Mouse (Mus musculus): ENCODE measurements around the gene Olfr287. TPM values are rescaled to one million over a fixed set of nuclear protein-coding genes. Genes with fewer than 3 reads are reported as not detected.

Olfr287 gene
- polyA plus RNA-seq (2012) = not detected in 2 replicates

DNA sequence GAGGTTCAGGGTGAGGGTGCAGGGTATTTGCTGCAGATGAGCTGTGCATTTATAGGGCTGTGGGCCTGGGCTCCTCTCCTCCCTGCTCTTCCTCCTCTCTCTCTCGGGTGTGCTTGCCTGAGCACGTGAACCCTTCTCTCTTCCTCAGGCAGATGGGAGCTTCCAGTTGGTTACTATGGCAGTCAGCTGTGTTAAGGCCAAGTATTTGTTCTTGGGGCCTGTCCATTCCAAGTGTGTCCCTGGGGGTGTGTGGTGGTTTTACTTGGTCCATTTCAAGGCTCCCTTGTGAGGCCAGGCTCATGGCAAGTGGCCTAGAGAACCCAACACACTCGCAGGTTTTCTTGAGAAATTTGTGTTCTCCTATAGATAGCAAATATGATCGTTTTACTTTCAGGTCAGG lies at the start of gene Olfr287, which contains the start of gene Gm44579:
Gene Olfr287, minus strand, starts transcription at position 180 of the 400 bp plus-strand sequence.
Gene Gm44579, minus strand, starts transcription at position 101 of the 400 bp plus-strand sequence.
- TF ChIP-seq GATA1 (IDR thresholded peaks at IDR 0.05; ENCODE audit: low read length) = no peak

GRCm38 (mm10) chr15:98257776-98258175 lies 36.9 kb upstream of the Olfr287 start:
- TF ChIP-seq GATA1 (IDR thresholded peaks at IDR 0.05; ENCODE audit: low read length) = no peak

GRCm38 (mm10) chr15:98257193-98257592 lies 36.3 kb upstream of the Olfr287 start, which contains the start of gene H1fnt:
H1fnt (minus strand) TSS chr15:98257293.
- TF ChIP-seq GATA1 (IDR thresholded peaks at IDR 0.05; ENCODE audit: low read length) = no peak

- no peak for TF ChIP-seq GATA1 (IDR thresholded peaks at IDR 0.05; ENCODE audit: low read length)
Observed at GRCm38 (mm10) chr15:98256271-98256670, 35.4 kb upstream of the Olfr287 start.

GRCm38 (mm10) chr15:98235442-98235841 lies 14.6 kb upstream of the Olfr287 start:
- no peak for TF ChIP-seq GATA1 (IDR thresholded peaks at IDR 0.05; ENCODE audit: low read length)

DNA sequence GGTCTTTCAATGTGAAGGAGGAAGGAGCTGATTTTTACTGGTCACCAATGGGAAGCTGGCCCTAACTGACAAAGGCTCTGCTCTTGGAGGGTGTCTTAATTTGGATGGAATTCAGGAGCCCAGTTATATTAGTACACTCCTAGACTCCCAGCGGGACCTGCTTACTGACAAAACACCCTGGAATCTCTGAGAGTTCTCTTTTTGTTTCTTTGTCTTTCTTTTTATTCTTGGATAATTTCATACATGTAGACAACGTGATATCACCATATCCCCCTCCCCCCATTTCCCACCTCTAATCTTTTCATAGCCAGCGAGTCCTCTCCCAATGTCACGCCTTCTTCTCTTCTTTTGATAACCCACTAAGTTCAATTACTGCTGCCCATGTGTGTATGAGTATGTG lies 13.5 kb upstream of the Olfr287 start, which contains the start of gene Olfr286:
Gene Olfr286, minus strand, starts transcription at position 101 of the 400 bp plus-strand sequence.
- TF ChIP-seq GATA1 (IDR thresholded peaks at IDR 0.05; ENCODE audit: low read length) = no peak

- no peak for TF ChIP-seq GATA1 (IDR thresholded peaks at IDR 0.05; ENCODE audit: low read length)
Observed at GRCm38 (mm10) chr15:98226096-98226495, 5.2 kb upstream of the Olfr287 start.

GRCm38 (mm10) chr15:98225610-98226009 lies 4.8 kb upstream of the Olfr287 start:
- TF ChIP-seq GATA1 (IDR thresholded peaks at IDR 0.05; ENCODE audit: low read length) = no peak

- no peak for TF ChIP-seq GATA1 (IDR thresholded peaks at IDR 0.05; ENCODE audit: low read length)
Observed at GRCm38 (mm10) chr15:98222377-98222776, 1.5 kb upstream of the Olfr287 start.

- TF ChIP-seq GATA1 (IDR thresholded peaks at IDR 0.05; ENCODE audit: low read length) = no peak
Observed at GRCm38 (mm10) chr15:98214130-98214529, 6.7 kb downstream of the Olfr287 start.

- no peak for TF ChIP-seq GATA1 (IDR thresholded peaks at IDR 0.05; ENCODE audit: low read length)
Observed at GRCm38 (mm10) chr15:98213336-98213870, 7.5 kb downstream of the Olfr287 start.

- no peak for TF ChIP-seq GATA1 (IDR thresholded peaks at IDR 0.05; ENCODE audit: low read length)
Observed at GRCm38 (mm10) chr15:98209676-98210075, 11.2 kb downstream of the Olfr287 start.

GRCm38 (mm10) chr15:98195442-98195841 lies 25.4 kb downstream of the Olfr287 start, which contains the start of gene Olfr288:
Olfr288 (minus strand) TSS chr15:98195542.
- TF ChIP-seq GATA1 (IDR thresholded peaks at IDR 0.05; ENCODE audit: low read length) = no peak

DNA sequence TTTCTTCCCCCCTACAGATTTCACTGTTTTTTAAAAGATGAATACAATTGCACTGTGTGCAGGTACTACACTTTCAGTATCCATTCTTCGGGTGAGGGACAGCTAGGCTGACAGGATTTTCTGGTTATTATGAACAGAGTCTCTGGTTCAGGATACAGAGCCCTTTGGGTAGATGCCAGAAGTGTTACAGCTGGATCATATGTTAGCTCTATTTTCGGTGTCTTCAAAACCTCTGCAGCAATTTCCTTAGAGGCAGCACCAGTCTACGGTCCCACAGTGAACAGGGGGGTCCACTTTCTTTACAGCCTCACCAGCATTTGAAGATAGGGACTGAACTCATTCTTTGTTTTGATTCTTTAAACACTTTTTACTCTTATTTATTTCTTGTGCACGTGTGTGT lies 36.4 kb downstream of the Olfr287 start:
- no peak for TF ChIP-seq GATA1 (IDR thresholded peaks at IDR 0.05; ENCODE audit: low read length)

GRCm38 (mm10) chr15:98181856-98182570 lies 38.8 kb downstream of the Olfr287 start:
- no peak for TF ChIP-seq GATA1 (IDR thresholded peaks at IDR 0.05; ENCODE audit: low read length)

GRCm38 (mm10) chr15:98181132-98181711 lies 39.6 kb downstream of the Olfr287 start:
- TF ChIP-seq GATA1 (IDR thresholded peaks at IDR 0.05; ENCODE audit: low read length) = no peak
